Mouse (Mus musculus) thymus, postnatal 0 days (tissue): ENCODE data around the gene Gpalpp1. TPM values are rescaled to one million over a fixed set of nuclear protein-coding genes. Genes with fewer than 3 reads are reported as not detected.

Experiments
- DNase-seq: peaks from one replicate; pipeline ENCODE4 v3.0.0-alpha.2; 2015; ENCODE audit warnings: low spot score
- polyA plus RNA-seq: library from polyadenylated mRNA; unstranded; fragments of >200 nt; fragmentation: Nextera tagmentation; extraction: Ambion mirVana; gene quantifications from 2 replicates; pipeline ENCODE4 v1.2.1, GENCODE M21; 2015

Gene Gpalpp1
- polyA plus RNA-seq = 10.8 and 11.6 TPM in 2 replicates

DNA sequence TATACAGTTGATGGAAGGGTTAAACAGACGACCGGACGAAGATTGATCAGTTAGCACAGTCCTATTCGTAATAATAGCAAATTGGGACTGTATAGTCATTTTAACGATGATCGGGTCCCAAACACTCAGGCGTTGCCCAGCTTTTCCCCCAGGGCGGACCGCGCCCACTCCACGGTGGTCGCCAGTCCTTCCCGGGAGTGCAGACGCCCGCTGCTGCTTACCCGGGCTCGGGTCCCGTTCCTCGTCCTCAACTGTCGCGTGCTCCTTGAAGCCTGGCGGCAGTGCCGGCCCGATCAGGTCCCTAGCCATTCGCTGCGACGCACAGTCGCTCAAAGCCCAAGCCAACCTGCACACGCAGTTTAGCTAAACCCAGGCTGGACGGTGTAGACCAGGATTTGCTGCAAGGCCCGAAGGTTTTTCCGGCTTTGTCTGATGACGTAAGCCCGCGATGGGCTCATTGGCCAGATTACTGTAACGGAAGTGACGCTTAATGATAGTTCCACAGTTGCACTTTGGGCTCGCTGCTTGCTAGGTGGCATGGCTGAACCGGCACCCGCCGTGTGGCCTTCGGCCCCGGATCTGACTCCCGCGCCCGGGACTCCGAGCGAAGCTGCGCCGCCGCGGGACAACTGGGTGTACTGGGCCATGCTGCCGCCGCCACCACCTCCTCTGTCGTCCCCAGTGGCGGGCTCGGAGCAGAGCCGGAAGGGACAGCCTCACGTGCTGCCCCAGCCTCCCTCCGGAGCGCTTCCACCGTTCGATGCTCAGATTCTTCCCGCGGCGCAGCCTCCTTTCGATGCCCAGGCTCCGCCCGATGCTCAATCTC is at the start of gene Gpalpp1, which contains the start of gene Nufip1:
TSS of gene Gpalpp1 (minus strand) at position 365 of the 826 bp plus-strand sequence.
TSS of gene Nufip1 (plus strand) at position 496 of the 826 bp plus-strand sequence.
- peak; percentile 93 for DNase-seq

DNA sequence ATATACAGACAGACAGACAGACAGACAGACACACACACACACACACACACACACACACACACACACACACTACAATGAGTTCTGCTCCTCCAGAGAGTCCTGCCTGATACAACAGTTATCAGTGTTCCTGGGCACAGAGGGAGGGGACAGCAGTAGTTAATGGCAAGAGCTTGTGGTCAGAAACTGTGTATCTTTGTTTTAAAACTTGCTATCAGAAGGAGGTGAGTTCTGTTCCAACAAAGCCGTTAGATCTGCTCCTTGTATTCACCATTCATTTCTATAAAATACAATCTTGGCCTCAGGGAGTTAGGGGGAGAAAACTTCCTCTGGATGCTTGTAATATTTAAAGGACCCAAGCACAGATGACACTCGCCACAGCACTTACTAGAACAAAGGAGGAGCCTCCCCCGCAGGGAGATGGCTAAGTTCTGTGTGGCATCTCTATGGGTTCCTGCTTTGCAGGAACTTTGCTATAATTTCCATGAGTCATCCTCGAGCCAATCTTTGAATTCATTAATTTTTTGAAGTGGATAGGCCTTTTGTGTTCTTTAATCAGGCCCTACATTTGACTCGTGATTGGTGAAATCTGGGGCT is 47.7 kb upstream of the Gpalpp1 start:
- DNase-seq = no peak

DNA sequence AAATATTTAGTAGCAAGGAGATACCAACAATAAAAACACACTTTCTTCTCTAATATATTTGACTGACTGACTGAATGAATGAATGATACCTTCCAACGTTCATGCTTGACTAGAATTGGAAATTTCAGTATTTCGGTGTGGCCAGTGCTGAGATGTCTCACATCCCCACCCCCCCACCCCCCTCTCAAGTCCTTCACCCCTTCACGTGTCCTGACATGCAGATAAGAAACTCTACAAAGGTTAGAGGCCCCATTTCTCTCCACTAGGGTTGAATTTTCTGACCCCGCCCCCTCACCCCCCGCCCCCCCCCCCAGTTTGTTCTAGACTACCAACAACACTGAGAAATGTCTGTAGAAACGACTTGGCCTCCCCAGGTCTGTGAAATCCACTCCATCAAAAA is 43.3 kb upstream of the Gpalpp1 start:
- no peak for DNase-seq

DNA sequence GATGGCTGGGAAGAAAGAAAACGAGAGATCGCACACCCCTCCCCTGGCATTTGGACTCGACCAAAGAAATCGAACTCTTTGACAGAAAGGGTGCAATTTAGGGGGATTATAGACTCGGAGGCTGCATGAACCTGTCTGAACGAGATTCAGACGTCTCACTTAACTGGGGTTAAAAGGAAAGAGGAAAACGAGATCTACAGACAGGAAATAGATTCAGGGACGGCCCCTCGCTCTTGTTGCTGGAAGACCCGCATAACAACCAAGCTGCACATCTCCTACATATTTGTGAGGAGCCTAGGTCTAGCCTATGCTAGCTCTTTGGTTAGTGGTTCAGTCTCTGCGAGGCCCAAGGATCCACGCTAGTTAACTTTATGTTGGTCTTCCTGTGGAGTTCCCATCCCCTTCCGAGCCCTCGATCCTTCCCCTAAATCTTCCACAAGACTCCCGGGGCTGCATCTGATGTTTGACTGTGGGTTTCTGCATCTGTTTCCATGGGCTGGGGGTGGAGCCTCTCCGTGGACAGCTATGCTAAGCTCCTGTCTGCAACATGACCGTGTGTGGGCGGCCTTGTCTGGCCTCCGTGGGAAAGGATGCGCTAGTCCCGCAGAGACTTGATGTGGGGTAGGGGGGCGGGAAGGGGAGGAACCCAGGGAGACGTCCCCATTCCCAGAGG is 42.6 kb upstream of the Gpalpp1 start:
- DNase-seq = no peak

DNA sequence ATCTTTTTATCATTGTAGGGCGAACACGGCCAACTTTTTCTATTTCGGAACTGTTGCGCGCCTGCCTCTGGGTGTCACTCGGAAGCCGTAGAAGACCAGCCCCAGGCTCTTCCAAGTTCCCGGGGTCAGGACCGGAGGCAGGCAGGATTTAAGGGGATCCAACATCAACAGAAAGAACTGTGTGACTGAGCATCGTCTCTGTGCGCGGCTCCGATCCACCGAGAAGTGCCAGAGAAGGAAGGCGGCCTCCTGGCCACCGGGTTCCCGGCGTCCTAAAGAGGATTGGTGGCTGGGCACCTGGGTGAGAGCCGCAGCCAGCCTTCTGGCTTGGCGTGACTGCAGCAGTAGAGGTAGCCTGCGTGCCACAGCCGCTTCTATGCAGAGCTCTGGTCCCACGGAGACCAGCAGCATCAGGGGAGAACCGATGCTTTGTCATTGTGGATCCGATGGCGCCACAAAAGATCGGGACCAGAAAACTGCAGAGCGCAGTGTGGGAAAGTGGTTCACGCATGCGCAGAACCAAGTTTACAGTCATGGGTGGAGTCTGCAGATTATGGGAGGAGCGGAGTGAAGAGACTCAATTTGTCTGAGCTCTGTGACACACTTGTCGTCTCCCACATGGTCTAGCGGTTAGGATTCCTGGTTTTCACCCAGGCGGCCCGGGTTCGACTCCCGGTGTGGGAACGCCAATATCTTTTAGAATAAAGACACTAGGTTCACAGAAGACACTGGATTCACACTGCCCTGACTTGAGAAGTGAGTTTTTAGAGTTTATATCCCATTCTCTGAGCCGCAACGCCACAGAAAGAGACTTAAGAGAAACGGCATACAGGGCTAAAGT is 41.8 kb upstream of the Gpalpp1 start:
- DNase-seq = peak; percentile 96

DNA sequence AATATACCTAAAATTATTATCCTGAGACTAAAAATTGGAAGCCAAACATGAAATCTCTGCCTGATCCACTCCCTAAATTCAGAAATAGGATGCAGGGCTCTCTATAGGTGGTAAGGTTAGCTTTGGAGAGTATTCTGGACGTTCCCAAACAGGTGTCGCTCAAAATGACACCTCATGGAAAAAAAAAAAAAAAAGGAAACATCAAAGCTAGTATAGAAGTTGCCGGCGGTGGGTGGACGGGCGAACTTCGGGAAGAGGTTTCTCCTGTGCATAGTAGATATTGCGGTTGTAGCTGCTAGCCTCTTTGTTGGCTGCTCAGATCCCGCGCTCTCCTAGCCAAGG is 41.2 kb upstream of the Gpalpp1 start:
- DNase-seq = no peak

DNA sequence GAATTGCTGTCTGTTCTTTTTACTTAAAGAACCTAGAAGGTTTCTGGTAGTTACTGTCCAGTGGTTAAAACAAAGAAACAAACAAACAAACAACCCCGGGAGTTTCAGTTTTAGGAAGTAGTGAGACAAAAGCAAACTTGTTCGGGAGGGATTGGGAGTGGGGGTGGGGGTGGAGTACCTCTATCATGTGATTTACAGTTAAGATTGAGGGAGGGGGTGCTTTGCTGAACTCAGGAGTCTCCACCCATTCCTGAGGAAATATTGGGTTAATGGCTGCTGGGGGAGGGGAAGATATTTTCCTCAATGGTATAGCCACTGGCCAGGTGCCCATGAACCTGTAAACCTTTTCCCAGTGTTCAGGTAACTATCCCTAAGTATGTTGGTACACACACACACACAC is 40.5 kb upstream of the Gpalpp1 start:
- no peak for DNase-seq

DNA sequence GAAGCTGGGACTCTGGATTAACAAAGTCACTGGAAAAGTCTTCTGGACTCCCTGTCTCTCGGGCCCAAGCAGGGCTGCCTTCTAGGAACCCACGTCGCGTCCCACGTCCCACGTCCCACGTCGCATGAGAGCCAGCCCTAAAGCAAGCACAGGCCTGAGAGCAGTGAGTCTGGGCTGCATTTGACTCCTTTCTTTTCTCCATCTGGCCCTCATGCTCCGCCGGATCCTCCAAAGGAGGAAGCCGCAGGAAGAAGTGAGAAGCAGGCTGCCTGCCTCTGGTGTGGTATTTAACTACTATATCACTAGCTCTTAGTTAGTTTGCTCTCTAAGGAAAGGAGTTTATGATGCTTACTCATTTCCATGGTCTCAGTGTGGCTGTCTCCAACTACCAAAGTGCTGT is 39.9 kb upstream of the Gpalpp1 start:
- DNase-seq = no peak

DNA sequence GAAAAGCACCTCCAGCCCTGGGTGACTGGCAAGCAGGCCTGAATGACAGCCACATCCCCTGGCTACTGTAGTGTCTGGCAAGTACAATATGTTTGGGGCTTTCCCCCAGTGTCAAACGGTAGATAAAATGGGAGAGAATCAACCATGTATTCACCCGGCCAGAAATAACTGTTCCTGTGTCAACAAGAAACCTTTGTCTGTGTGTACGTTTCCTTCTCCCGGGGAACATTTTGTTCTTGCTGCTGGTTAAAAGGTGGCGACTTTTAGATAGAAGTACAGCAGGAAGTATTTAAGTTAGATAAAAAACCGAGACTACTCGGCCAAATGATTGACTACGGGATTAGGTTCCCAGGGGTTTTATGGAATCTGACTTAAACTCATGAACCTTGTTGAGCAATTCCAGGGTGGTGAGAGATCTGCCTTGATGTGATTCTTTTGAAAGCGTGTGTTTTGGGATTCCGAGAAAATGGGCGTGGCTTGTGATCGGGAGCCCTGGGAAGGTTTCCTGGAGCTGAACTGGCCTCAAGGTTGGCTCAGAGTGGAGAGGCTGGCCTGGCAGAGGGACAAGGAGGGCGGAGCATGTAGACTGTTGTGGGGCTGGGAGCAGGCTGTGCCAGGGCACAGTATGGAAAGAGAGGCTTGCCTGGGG is 39.1 kb upstream of the Gpalpp1 start:
- DNase-seq = no peak

DNA sequence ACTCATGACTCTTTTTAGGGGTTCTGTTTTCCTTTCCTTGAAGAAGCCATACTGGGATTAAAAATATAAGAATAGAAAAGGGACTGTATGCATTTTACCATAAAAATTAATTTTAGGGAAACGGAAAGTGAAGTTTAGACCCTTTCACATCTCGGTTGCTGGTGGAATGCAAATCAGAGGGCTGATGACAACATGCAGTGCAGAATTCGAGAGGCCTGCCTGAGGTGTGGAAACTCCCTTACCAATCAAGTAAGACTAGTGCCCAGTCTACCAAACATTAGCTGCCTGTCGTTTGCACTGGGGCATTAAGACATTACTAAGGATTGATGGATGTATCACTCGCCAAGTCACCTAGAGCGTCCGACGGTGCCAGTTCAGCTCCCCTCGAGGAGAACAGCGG is 37.7 kb upstream of the Gpalpp1 start:
- DNase-seq = no peak

DNA sequence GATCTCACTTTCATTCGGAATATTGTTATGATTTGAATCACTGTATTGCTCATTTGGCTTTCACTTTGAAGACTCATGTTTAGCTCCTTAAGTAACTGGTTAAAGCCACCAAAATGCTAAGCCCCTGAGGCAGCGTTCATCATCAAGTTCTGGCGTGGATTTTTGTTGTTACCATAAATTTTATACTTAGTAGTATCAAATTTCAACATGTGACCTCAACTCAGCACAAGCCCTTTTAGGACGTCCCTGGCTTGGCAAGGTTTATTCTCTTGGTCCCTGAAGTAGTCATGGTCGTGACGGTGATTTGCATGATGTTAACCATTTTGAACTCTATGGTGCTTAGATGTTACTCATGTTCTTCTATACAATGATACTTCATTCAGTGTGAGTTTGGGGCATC is 36.5 kb upstream of the Gpalpp1 start:
- no peak for DNase-seq

DNA sequence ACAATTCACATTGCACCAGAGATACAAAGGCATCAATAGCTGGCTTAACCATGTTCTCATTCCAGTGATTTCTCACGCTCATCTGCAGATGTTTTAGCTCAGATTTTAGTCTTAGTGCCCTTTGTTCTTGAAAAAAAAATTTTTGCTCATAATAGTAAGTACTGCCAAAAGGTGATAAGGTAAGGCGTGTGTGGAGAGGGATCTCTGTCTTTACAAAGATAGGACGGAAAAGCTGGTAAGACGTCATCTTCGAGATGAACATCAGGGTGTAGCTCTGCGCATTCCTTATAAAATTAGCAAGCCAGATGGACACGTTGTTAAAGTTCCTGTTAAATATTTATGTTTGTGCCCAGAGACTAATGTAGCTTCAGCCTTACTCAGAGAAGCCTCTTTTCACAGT is 35.3 kb upstream of the Gpalpp1 start:
- no peak for DNase-seq

DNA sequence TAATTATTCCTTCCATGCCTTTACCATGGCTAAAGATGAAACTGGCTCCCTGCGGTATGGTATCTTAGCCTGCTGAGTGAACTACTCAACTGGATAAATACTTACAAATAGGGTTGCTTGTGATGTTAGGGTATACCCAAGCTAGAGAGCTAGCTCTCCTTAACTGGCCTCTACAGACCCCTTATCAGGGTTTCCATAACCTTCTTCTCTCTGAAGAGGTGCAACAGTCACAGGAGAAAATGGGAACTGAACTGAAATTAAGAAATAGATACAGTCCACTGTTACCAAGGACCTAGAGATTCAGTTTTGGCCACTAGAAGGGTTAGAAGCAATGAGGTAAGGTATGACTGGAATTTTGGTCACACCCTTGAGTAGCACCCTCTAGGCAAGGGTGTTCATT is 34.7 kb upstream of the Gpalpp1 start:
- no peak for DNase-seq

DNA sequence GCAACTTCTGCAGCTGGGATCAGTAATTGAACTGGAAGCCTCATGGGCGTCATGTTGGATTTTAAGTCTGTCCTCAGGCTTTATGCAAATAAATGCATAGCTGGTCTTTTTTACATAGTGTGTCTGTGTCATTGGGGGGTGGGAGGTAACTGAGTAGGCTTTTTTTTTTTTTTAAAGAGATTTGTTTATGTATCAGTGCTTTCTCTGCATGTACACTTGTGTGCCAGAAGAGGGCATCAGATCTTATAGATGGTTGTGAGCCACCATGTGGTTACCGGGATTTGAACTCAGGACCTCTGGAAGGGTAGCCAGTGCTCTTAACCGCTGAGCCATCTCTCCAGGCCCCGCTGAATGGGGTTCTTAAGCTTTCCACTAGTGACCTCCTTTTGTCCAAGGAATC is 24.4 kb upstream of the Gpalpp1 start:
- DNase-seq = no peak

DNA sequence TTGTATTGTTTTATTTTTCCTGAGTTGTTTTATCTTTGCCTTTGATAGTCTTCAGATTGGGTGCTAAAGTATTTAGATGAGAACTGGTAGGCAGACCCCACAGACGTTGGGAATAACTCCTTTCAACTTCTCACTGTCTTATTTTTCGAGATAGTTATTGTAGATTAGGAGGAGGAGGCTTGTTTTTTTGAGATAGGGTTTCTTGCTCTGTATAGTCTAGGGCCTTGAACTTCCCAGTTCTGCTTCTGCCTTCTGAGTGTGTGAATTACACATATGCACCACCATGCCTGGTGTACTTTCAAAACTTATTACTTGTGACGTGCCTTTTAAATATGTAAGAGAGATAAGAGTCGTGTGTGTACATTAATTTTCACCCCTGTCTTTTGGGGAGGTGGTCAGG is 17.6 kb upstream of the Gpalpp1 start:
- DNase-seq = no peak

DNA sequence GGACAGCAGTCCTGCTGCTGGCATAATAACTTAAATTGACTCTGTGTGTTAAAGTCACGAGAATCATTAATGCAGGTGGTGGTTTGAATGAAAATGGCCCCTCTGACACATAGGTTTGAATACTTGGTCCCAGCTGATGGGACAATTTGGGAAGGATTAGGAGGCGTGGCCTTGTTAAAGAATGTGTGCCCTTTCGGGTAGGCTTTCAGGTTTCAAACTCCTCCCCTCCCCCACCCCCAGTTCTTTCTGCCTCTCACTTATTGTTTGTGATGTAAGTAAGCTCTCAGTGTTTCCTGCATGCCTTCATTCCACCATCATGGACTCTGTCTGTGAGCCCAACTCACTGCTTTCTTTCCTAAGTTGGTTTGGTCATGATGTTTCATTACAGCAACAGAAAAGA is 16.8 kb upstream of the Gpalpp1 start:
- DNase-seq = no peak

DNA sequence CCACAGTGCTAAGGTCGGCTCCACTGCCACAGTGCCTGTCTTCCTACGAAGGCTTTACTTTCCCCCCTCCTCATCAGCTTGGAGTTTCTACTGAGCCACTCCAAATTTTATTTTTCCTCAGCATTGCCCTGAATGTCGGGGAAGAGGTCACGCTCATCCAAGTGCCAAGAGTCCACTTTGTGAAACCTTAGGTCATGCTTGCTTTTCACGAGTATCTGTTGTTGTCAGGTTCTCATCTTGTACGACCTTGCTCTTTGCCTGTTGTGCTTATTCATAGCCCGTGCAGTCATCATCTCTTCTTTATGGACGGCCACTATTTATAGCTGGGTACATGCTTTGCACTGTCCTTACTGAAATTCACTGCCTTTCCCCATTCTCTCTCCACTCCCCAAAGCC is 12.1 kb upstream of the Gpalpp1 start:
- no peak for DNase-seq

DNA sequence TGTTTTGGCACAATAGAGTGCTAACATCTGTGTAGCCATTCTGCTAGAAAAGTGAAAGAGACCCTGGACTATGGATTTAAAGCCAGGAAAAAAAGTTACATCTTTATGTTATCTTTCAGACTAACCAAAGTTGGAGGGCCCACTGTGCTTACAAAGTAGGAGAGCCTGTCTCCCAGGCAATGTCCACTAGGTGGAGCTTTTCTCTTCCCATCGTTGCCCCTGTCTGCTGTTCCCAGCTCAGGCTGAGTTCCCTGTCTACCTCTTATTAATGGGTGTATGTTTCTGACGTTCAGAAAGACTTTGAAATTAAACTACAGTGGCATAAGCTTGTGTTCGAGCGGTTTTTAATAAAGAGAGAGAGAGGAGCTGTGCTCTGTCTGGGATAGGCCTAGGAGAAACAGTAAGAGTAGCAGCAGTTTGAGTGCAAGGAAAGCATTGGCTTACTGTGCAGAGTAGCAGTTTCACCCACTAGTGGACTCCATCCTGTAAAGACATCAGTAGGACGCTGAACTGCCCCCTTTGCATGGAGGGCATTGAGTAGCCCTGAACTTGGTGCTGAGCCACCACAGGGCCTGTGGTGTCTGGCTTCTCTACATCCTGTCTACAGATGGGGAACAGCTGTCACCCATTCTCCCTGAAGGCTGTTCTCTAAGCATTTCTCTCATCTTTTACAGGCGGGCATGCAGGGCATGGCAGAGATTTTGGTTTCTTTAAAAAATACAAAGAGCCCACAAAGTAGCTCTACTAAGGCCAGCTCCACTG is 11.5 kb upstream of the Gpalpp1 start:
- DNase-seq = peak; percentile 37

DNA sequence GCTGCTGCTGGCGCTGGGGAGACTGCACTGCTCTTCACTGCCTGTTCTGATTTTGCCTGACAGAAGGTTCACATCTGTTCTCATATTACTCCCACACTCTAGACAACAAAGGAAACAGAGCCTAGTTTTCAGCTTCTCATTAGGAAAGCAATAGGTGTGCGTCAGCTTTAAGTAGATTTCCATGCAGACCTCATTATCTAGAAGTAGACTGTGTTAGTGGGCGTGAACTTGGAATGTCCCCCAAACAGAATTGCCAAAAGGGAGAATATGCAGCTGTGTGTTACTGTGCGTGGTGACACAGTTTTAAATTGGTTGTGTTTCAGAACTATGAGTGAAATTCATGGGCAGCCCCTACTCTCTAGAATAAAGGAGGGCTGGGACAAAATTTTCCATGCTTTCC is 9.9 kb upstream of the Gpalpp1 start:
- no peak for DNase-seq

DNA sequence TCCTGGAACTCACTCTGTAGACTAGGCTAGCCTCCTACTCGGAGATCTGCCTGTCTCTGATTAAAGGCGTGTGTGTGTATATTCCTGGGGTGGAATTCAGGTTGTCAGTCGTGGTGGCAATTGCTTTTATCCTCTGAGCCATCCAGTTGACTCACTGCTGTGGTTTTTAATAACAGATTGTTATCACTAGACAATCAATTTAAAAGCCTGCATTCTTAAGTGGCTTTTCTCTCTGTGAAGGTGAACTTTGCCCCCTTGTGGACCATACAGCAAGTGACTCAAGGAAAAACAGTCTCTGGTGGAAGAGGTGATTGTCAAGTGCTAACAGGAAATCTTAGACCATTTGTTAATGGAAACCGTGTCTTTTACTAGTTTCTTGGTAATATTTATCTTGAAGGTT is 8.4 kb upstream of the Gpalpp1 start:
- peak; percentile 5 for DNase-seq
